Mouse (Mus musculus): ENCODE data around the gene 9130213A22Rik. TPM values are rescaled to one million over a fixed set of nuclear protein-coding genes. Genes with fewer than 3 reads are reported as not detected.

The 9130213A22Rik gene
- polyA plus RNA-seq, 1 experiment from 2014 or later = 0.40 TPM

GRCm38 (mm10) chr11:69077316-69077715 is 45.1 kb downstream of the 9130213A22Rik start:
- no peak overlapping the region for H3K9ac ChIP-seq
- H3K4me2 ChIP-seq (replicated peaks) = no peak overlapping the region
- no peaks in the 10 kb centered on the region for H3K36me3 ChIP-seq
- H3K27me3 ChIP-seq = no peaks in the 10 kb centered on the region
- H3K4me3 ChIP-seq = no peak overlapping the region
- peaks cover 5% of the 10 kb centered on the region for H3K4me1 ChIP-seq
- H3K27ac ChIP-seq = no peak overlapping the region
- 80% methylated on average over 9 of the region's 9 CpGs for WGBS
- no peak for ATAC-seq (ENCODE audit: insufficient number of reproducible peaks, insufficient read depth, low FRiP score, low TSS enrichment)
- no peaks in the 10 kb centered on the region for H3K9me3 ChIP-seq

GRCm38 (mm10) chr11:69076572-69076971 is 45.8 kb downstream of the 9130213A22Rik start:
- no peak overlapping the region for H3K4me2 ChIP-seq (replicated peaks)
- WGBS = 69% methylated on average over 5 of the region's 5 CpGs
- no peaks in the 10 kb centered on the region for H3K36me3 ChIP-seq
- H3K9ac ChIP-seq = no peak overlapping the region
- H3K9me3 ChIP-seq = no peaks in the 10 kb centered on the region
- no peak overlapping the region for H3K4me3 ChIP-seq
- no peaks in the 10 kb centered on the region for H3K27me3 ChIP-seq
- H3K4me1 ChIP-seq = peaks cover 11% of the 10 kb centered on the region
- ATAC-seq (ENCODE audit: insufficient number of reproducible peaks, insufficient read depth, low FRiP score, low TSS enrichment) = no peak
- no peak overlapping the region for H3K27ac ChIP-seq

DNA sequence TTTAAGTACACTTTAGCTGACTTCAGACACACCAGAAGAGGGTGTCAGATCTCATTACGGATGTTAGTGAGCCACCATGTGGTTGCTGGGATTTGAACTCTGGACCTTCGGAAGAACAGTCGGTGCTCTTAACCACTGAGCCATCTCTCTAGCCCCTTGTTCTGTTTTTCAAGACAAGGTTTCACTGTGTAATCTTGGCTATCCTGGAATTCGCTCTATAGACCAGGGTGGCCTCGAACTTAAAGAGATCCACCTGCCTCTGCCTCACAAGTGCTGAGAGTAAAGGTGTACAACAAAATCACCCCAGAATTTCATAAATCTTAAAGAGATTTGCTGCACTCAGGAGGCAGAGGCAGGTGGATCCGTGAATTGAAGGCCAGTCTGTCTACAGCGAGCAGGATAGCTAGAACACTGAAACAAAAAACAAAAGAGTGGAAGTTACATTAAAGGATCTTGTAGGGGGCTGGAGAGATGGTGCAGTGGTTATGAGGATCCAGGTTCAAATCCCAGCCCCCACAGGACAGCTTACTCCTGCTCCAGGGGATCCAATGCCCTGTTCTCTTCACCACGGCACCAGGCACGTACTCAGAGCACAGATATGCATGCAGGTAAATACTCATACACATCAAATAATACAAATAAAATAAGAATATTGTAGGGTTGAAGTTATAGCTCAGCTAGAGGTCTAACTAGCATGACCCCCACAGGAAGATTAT is 46.5 kb downstream of the 9130213A22Rik start:
- Histone ChIP-seq H3K36me3 (no peaks in the 10 kb centered on the region), H3K27me3 (no peaks in the 10 kb centered on the region), H3K9ac (no peak overlapping the region), H3K9me3 (no peaks in the 10 kb centered on the region), H3K4me3 (no peak overlapping the region), H3K4me1 (peaks cover 16% of the 10 kb centered on the region), H3K4me2 (replicated peaks) (no peak overlapping the region), H3K27ac (no peak overlapping the region)
- 50% methylated on average over 9 of the region's 9 CpGs for WGBS
- ATAC-seq (ENCODE audit: insufficient number of reproducible peaks, insufficient read depth, low FRiP score, low TSS enrichment) = no peak

DNA sequence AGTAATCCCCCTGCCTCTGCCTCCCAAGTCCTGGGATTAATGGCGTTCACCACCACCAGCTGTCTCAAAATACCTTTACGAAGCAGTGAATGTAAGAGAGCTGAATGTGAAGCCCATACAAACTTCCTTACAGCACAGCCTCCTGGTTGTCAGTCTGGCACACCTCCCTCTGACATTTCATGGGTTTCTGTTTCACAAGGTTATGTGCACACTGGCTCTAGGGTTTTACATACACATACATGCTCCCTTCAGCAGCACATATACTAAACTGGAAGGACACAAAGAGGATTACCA is 47.7 kb downstream of the 9130213A22Rik start:
- peak overlapping the region; percentile 92 for H3K27ac ChIP-seq
- peaks cover 19% of the 10 kb centered on the region for H3K4me1 ChIP-seq
- no peaks in the 10 kb centered on the region for H3K27me3 ChIP-seq
- WGBS = 52% methylated on average over 2 of the region's 2 CpGs
- no peak overlapping the region for H3K4me3 ChIP-seq
- H3K36me3 ChIP-seq = no peaks in the 10 kb centered on the region
- no peak overlapping the region for H3K9ac ChIP-seq
- H3K4me2 ChIP-seq (replicated peaks) = no peak overlapping the region
- H3K9me3 ChIP-seq = no peaks in the 10 kb centered on the region
- ATAC-seq (ENCODE audit: insufficient number of reproducible peaks, insufficient read depth, low FRiP score, low TSS enrichment) = no peak

- H3K4me2 ChIP-seq (replicated peaks) = 0 out of 2 replicates have a peak overlapping the region, but pooled peaks have one; percentile 11
- H3K27me3 ChIP-seq = no peaks in the 10 kb centered on the region
- peaks cover 19% of the 10 kb centered on the region for H3K4me1 ChIP-seq
- WGBS = 42% methylated on average over 6 of the region's 6 CpGs
- H3K36me3 ChIP-seq = no peaks in the 10 kb centered on the region
- H3K4me3 ChIP-seq = no peak overlapping the region
- H3K27ac ChIP-seq = peak overlapping the region; percentile 92
- no peak overlapping the region for H3K9ac ChIP-seq
- ATAC-seq (ENCODE audit: insufficient number of reproducible peaks, insufficient read depth, low FRiP score, low TSS enrichment) = no peak
- H3K9me3 ChIP-seq = no peaks in the 10 kb centered on the region
Measured at GRCm38 (mm10) chr11:69073951-69074775, 48.2 kb downstream of the 9130213A22Rik start.

DNA sequence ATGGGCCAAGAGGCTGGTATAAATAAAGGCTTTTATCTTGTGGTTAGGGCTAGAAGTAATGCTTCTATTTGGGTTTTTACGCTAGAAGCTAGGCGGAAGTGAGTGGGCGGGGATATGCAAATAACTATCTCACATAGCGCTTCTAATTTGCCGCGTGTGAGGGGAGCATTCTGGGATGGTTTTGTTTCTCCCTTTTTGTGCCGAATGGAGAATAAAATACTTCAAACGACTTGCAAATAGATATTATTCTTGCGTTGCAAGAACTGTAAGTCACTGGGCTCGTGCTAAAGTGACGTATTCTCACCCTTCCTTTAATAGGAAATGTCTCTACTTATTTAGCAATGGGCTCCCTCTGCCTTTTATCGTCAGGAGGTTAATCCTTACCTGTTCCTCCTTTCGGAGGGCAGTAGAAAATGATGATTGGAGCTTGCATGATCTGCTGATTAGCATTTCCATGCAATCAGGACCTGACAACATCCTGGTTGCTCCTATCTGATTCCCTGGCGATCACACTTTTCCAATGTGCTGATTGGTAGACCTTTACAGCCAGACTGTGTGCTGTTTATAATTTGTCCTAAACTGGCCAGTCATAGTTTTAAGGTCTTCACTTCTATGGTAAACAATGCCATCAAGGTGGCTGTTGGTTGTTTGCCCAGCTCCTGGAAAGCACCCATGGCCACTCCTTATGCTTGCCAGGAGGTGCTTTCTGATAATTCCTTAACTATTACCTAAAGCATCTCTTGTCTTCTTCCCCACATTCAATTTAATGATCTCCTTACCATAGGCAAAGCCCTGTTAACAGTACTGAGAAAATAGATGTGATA is 49.1 kb downstream of the 9130213A22Rik start:
- Histone ChIP-seq H3K4me3 (peak overlapping the region; percentile 24), H3K4me1 (peaks cover 19% of the 10 kb centered on the region), H3K9me3 (no peaks in the 10 kb centered on the region), H3K27ac (peak overlapping the region; percentile 92), H3K36me3 (no peaks in the 10 kb centered on the region), H3K27me3 (no peaks in the 10 kb centered on the region), H3K4me2 (replicated peaks) (peak overlapping the region; percentile 83), H3K9ac (peak overlapping the region; percentile 50)
- ATAC-seq (ENCODE audit: insufficient number of reproducible peaks, insufficient read depth, low FRiP score, low TSS enrichment) = peak; percentile 52
- under 1% methylated on average over 14 of the region's 14 CpGs for WGBS

DNA sequence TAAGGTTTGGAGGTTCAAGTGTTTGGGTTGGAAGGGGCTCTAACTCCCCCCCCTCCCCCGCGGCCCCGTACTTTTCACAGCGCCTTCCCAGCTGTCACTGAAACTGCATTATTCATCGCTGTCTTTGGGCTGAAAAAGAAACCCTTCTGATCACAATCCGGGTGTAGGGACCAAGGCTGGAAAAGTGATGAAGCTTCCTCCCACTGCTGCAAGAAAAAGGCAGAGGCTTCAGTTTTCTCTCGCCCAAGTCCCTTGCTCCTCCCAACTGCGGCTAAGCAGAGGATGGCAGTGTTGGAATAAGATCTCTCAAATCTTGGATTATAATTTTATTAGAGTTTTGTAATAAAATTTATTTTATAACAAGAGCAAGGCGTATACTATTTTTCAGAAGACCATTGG is 49.7 kb downstream of the 9130213A22Rik start:
- Histone ChIP-seq H3K9ac (peak overlapping the region; percentile 50), H3K27ac (peak overlapping the region; percentile 56), H3K4me3 (peak overlapping the region; percentile 24), H3K27me3 (no peaks in the 10 kb centered on the region), H3K4me2 (replicated peaks) (peak overlapping the region; percentile 83), H3K4me1 (peaks cover 19% of the 10 kb centered on the region), H3K9me3 (no peaks in the 10 kb centered on the region), H3K36me3 (no peaks in the 10 kb centered on the region)
- WGBS = 11% methylated on average over 9 of the region's 9 CpGs
- no peak for ATAC-seq (ENCODE audit: insufficient number of reproducible peaks, insufficient read depth, low FRiP score, low TSS enrichment)

- H3K9ac ChIP-seq = peak overlapping the region; percentile 50
- WGBS = 83% methylated on average over 11 of the region's 11 CpGs
- peaks cover 19% of the 10 kb centered on the region for H3K4me1 ChIP-seq
- peak overlapping the region; percentile 56 for H3K27ac ChIP-seq
- no peaks in the 10 kb centered on the region for H3K36me3 ChIP-seq
- peak overlapping the region; percentile 83 for H3K4me2 ChIP-seq (replicated peaks)
- no peaks in the 10 kb centered on the region for H3K9me3 ChIP-seq
- no peak for ATAC-seq (ENCODE audit: insufficient number of reproducible peaks, insufficient read depth, low FRiP score, low TSS enrichment)
- H3K27me3 ChIP-seq = no peaks in the 10 kb centered on the region
- peak overlapping the region; percentile 24 for H3K4me3 ChIP-seq
Measured at GRCm38 (mm10) chr11:69072234-69072633, 50.2 kb downstream of the 9130213A22Rik start.

DNA sequence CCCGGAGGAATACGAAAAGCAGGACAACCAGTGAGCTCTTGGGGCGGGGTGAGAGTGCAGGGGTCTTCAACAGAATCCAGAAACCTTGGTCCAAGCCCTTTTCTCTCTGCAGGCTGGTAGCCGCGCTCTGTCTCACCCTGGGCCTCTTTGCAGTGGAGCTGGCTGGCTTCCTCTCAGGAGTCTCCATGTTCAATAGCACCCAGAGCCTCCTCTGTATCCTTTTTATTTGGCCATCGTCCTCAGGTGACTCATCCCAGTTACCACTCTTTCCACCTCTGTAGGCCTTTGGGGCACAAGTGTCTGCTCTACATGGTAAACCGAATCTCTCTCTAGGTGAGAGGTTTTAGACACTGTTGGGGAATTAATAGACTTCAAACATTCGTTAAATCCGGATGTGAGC is 51.1 kb downstream of the 9130213A22Rik start:
- Histone ChIP-seq H3K9me3 (no peaks in the 10 kb centered on the region), H3K9ac (peak overlapping the region; percentile 78), H3K27me3 (no peaks in the 10 kb centered on the region), H3K4me1 (peaks cover 24% of the 10 kb centered on the region), H3K4me3 (peak overlapping the region; percentile 63), H3K36me3 (no peaks in the 10 kb centered on the region), H3K4me2 (replicated peaks) (peak overlapping the region; percentile 83), H3K27ac (peak overlapping the region; percentile 92; the same call in 1 of the 2 replicates)
- no peak for ATAC-seq (ENCODE audit: insufficient number of reproducible peaks, insufficient read depth, low FRiP score, low TSS enrichment)
- 26% methylated on average over 9 of the region's 9 CpGs for WGBS

DNA sequence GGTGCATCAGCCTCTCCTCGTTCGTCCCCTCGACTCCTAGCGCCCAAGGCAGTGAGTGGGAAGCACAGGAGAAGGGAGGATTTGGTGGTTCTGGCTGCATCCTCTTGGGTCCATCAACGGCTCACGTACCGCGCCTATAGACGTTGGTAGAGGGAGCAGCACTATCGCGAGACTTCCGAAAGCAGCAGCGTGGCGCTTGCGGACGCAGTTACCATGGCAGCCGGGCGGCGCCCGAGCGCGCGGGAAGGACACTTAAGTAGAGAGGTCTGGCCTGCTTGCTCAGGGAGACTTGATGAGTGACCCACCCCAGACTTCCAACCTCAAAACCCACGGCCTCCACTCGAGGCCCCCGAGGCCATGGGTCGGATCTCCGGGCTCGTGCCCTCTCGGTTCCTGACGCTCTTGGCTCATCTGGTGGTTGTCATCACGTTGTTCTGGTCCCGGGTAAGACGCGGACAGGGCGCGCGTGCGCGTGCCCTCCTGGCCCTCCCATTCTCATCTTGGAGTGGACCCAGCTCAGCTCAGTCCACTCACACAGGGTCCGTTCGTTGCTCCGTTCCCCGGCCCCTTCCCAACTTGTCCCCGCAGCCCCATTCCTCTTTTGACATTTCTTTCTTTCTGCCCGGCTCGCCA is 51.7 kb downstream of the 9130213A22Rik start, which contains the start of gene Tmem107:
Gene Tmem107, plus strand, starts transcription at position 217 of the 633 bp plus-strand sequence.
- H3K4me3 ChIP-seq = peak within 1 kb of the TSS; percentile 63
- H3K27ac ChIP-seq = peak within 1 kb of the TSS; percentile 92
- H3K27me3 ChIP-seq = no peaks in the 10 kb centered on the region
- WGBS = under 1% methylated on average over 47 of the region's 47 CpGs
- peak; percentile 84 for ATAC-seq (ENCODE audit: insufficient number of reproducible peaks, insufficient read depth, low FRiP score, low TSS enrichment)
- peak within 1 kb of the TSS; percentile 78 for H3K9ac ChIP-seq
- H3K4me1 ChIP-seq = peaks cover 29% of the 10 kb centered on the region
- no peaks in the 10 kb centered on the region for H3K9me3 ChIP-seq
- peak within 1 kb of the TSS; percentile 83 for H3K4me2 ChIP-seq (replicated peaks)
- no peaks in the 10 kb centered on the region for H3K36me3 ChIP-seq

- WGBS = 2% methylated on average over 13 of the region's 13 CpGs
- H3K4me3 ChIP-seq = peak overlapping the region; percentile 63
Measured at GRCm38 (mm10) chr11:69070093-69070492, 52.3 kb downstream of the 9130213A22Rik start.

More at GRCm38 (mm10) chr11:69070093-69070492, 52.3 kb downstream of the 9130213A22Rik start:
- Histone ChIP-seq H3K9me3 (no peaks in the 10 kb centered on the region), H3K4me1 (peaks cover 29% of the 10 kb centered on the region), H3K36me3 (no peaks in the 10 kb centered on the region), H3K27me3 (no peaks in the 10 kb centered on the region), H3K9ac (peak overlapping the region; percentile 78), H3K4me2 (replicated peaks) (peak overlapping the region; percentile 83), H3K27ac (peak overlapping the region; percentile 92)
- no peak for ATAC-seq (ENCODE audit: insufficient number of reproducible peaks, insufficient read depth, low FRiP score, low TSS enrichment)

Data from embryonic facial prominence, embryonic 12.5 days (tissue).